Mouse (Mus musculus): ENCODE results near the gene Gucd1. TPM values are rescaled to one million over a fixed set of nuclear protein-coding genes. Genes with fewer than 3 reads are reported as not detected.
"Not testable (repeated sequence)": the region's sequence is repeated elsewhere in the genome, so short reads cannot be mapped to it uniquely, and the experiment has no call there.

Gene Gucd1
- polyA plus RNA-seq, 1 experiment from 2014 or later, result 32.8 TPM

DNA sequence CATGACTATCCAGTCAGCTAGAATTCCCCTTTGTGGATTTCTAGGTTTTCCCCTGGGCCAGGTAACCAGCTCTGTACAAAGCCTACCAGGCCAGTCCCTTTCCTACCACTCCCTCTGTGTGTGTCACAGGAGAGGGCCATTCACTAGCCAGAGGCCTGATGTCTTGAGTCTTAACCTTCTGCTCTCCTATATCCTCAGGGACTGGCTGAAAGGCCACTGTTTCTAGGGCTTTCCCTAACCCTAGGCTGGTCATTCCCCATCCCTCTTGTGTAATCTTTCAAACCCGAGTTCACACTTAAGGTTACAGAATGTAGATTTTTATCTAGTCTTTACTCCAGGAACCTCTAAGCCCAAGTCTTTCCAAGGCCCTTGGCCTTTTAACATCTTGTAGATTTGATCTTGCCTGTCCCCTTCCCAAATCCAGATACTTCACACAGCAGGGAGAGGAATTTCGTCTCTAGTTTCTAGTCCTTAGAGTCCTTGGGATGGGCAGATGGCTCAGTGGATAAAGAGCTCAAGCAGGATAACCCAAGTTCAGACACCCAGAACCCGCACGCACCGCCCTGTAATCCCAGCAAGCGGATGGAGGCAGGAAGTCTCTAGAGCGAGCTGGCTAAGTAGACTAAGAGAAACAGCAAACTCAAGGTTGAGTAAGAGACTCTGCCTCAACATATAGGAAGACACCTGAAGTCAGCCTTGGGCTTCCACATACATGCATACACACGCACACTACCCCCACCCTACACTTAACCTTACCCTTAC is 4.3 kb downstream of the Gucd1 start:
- 86% methylated on average over 8 of the region's 8 CpGs for WGBS
- H3K27me3 ChIP-seq (ENCODE audit: control insufficient read depth, insufficient read depth, low read length), result no peaks in the 10 kb centered on the region
- H3K9me3 ChIP-seq (ENCODE audit: control insufficient read depth, low read length), result no peaks in the 10 kb centered on the region
- H3K4me2 ChIP-seq (ENCODE audit: low read length), result no peak overlapping the region
- peaks cover 5 to 19% of the 10 kb centered on the region in 2 experiments; a peak in 3 of 4 replicates for H3K4me1 ChIP-seq (ENCODE audit: control insufficient read depth in 2 of 2, insufficient read depth in 2 of 2, low read length in 2 of 2)
- peaks cover 39% of the 10 kb centered on the region for H3K36me3 ChIP-seq (ENCODE audit: control insufficient read depth, insufficient read depth, low read length)
- ATAC-seq (ENCODE audit: insufficient number of reproducible peaks, insufficient read depth, low FRiP score, low read depth), result no peak
- no peak overlapping the region for H3K4me3 ChIP-seq (ENCODE audit: control insufficient read depth in 1 of 2, insufficient read depth in 1 of 2, low read depth in 1 of 2, low read length in 2 of 2)
- H3K27ac ChIP-seq (replicated peaks in 1 of 2; ENCODE audit: control insufficient read depth in 1 of 2, insufficient read depth in 1 of 2, low read depth in 2 of 2, low read length in 2 of 2), result no peak overlapping the region
- H3K9ac ChIP-seq (ENCODE audit: low read length), result no peak overlapping the region

DNA sequence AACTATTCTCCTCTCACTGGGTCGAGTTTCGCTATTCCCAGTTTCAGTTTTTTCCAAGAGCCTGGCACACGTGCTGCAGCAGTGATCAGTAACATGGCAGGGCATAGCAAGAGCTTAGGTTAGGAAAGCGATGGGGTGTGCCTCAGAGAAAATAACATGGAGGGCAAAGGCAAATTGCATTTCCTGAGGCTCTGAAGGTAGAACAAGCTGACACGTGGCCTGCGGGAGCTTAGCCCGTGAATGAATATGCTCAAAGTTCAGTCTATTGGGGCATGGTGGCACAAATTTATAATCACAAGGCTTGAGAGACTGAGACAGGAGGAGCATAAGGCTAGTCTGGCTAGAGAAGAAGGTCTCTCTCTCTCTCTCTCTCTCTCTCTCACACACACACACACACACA is 5.0 kb downstream of the Gucd1 start:
- 86% methylated on average over 7 of the region's 7 CpGs for WGBS
- no peak overlapping the region for H3K4me2 ChIP-seq (ENCODE audit: low read length)
- no peak overlapping the region for H3K4me3 ChIP-seq (ENCODE audit: control insufficient read depth in 1 of 2, insufficient read depth in 1 of 2, low read depth in 1 of 2, low read length in 2 of 2)
- H3K27me3 ChIP-seq (ENCODE audit: control insufficient read depth, insufficient read depth, low read length), result no peaks in the 10 kb centered on the region
- peaks cover 5 to 19% of the 10 kb centered on the region in 2 experiments; a peak in 3 of 4 replicates for H3K4me1 ChIP-seq (ENCODE audit: control insufficient read depth in 2 of 2, insufficient read depth in 2 of 2, low read length in 2 of 2)
- H3K9ac ChIP-seq (ENCODE audit: low read length), result no peak overlapping the region
- H3K9me3 ChIP-seq (ENCODE audit: control insufficient read depth, low read length), result no peaks in the 10 kb centered on the region
- no peak for ATAC-seq (ENCODE audit: insufficient number of reproducible peaks, insufficient read depth, low FRiP score, low read depth)
- H3K27ac ChIP-seq (replicated peaks in 1 of 2; ENCODE audit: control insufficient read depth in 1 of 2, insufficient read depth in 1 of 2, low read depth in 2 of 2, low read length in 2 of 2), result no peak overlapping the region
- peaks cover 46% of the 10 kb centered on the region for H3K36me3 ChIP-seq (ENCODE audit: control insufficient read depth, insufficient read depth, low read length)

DNA sequence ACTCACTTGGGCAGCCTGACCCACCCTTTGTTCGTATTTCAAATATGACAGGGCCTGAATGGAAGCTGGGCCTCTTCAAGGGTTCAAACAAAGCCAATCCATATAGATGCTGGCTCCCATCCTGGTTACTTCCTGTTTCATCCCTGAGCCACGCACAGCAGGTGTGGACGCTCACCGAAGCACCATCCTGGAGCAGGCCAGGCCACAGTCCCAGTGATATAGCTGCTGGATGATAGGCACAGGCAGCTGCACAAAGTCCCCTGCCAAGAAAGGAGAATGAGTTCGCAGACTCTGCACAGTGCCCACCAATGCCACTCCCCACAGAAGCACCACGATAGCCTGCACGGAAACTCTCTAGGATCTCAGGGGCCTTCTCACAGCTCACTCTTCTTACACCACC is 5.9 kb downstream of the Gucd1 start:
- Histone ChIP-seq H3K4me1 (ENCODE audit: control insufficient read depth in 2 of 2, insufficient read depth in 2 of 2, low read length in 2 of 2) (peaks cover 5 to 19% of the 10 kb centered on the region in 2 experiments; a peak in 3 of 4 replicates), H3K4me2 (ENCODE audit: low read length) (no peak overlapping the region), H3K9ac (ENCODE audit: low read length) (no peak overlapping the region), H3K36me3 (ENCODE audit: control insufficient read depth, insufficient read depth, low read length) (peaks cover 55% of the 10 kb centered on the region), H3K27ac (replicated peaks in 1 of 2; ENCODE audit: control insufficient read depth in 1 of 2, insufficient read depth in 1 of 2, low read depth in 2 of 2, low read length in 2 of 2) (no peak overlapping the region), H3K9me3 (ENCODE audit: control insufficient read depth, low read length) (no peaks in the 10 kb centered on the region), H3K4me3 (ENCODE audit: control insufficient read depth in 1 of 2, insufficient read depth in 1 of 2, low read depth in 1 of 2, low read length in 2 of 2) (no peak overlapping the region), H3K27me3 (ENCODE audit: control insufficient read depth, insufficient read depth, low read length) (no peaks in the 10 kb centered on the region)
- ATAC-seq (ENCODE audit: insufficient number of reproducible peaks, insufficient read depth, low FRiP score, low read depth), result no peak
- WGBS, result 92% methylated on average over 7 of the region's 7 CpGs

DNA sequence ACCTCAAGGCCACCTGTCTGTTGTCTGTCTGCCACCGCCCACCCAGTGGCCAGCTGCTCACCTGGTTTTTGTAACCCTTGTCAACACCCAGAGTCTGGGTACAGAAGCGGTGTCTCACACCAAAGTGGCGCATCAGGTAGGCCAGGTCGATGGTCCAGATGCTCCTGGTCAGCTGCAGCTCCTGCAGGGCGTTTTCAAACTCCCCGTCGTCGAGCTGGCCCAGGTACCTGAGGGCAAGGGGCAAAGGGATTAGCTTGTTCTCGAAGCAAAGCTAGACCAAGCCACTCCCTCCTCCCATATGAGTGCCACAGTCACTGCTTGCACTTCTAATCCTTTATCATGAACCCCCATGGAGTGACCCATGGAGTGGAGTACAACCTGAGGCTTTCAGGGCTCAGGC is 6.7 kb downstream of the Gucd1 start:
- Histone ChIP-seq H3K27me3 (ENCODE audit: control insufficient read depth, insufficient read depth, low read length) (no peaks in the 10 kb centered on the region), H3K4me2 (ENCODE audit: low read length) (no peak overlapping the region), H3K4me1 (ENCODE audit: control insufficient read depth in 2 of 2, insufficient read depth in 2 of 2, low read length in 2 of 2) (peaks cover 2 to 15% of the 10 kb centered on the region in 2 experiments; a peak in 2 of 4 replicates), H3K36me3 (ENCODE audit: control insufficient read depth, insufficient read depth, low read length) (peaks cover 63% of the 10 kb centered on the region), H3K9ac (ENCODE audit: low read length) (no peak overlapping the region), H3K9me3 (ENCODE audit: control insufficient read depth, low read length) (no peaks in the 10 kb centered on the region), H3K4me3 (ENCODE audit: control insufficient read depth in 1 of 2, insufficient read depth in 1 of 2, low read depth in 1 of 2, low read length in 2 of 2) (no peak overlapping the region), H3K27ac (replicated peaks in 1 of 2; ENCODE audit: control insufficient read depth in 1 of 2, insufficient read depth in 1 of 2, low read depth in 2 of 2, low read length in 2 of 2) (no peak overlapping the region)
- 77% methylated on average over 9 of the region's 9 CpGs for WGBS
- ATAC-seq (ENCODE audit: insufficient number of reproducible peaks, insufficient read depth, low FRiP score, low read depth), result no peak

DNA sequence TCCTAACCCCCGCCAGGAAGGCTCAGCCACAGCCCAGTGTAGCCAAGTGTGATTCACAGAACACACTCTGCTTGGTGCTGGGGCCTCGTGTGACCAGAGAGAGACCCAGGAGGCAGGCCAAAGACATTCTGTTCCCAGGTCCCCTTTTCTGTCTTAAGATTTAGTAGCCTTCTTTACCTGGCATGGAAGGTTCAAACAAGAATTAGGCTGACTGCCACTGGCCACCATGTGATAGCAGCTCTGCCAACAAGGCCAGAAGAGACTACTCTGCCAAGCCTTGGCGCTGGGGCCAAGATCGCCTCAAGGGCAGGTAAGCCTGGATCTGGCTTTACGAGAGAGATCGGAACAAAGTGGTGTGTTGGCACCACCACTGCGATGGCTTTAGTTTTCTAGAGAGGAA is 7.3 kb downstream of the Gucd1 start:
- peaks cover 63% of the 10 kb centered on the region for H3K36me3 ChIP-seq (ENCODE audit: control insufficient read depth, insufficient read depth, low read length)
- H3K27me3 ChIP-seq (ENCODE audit: control insufficient read depth, insufficient read depth, low read length), result no peaks in the 10 kb centered on the region
- H3K27ac ChIP-seq (replicated peaks in 1 of 2; ENCODE audit: control insufficient read depth in 1 of 2, insufficient read depth in 1 of 2, low read depth in 2 of 2, low read length in 2 of 2), result no peak overlapping the region
- no peak overlapping the region for H3K9ac ChIP-seq (ENCODE audit: low read length)
- 92% methylated on average over 7 of the region's 7 CpGs for WGBS
- peaks cover 2 to 9% of the 10 kb centered on the region in 2 experiments; a peak in 2 of 4 replicates for H3K4me1 ChIP-seq (ENCODE audit: control insufficient read depth in 2 of 2, insufficient read depth in 2 of 2, low read length in 2 of 2)
- H3K4me2 ChIP-seq (ENCODE audit: low read length), result no peak overlapping the region
- no peak for ATAC-seq (ENCODE audit: insufficient number of reproducible peaks, insufficient read depth, low FRiP score, low read depth)
- no peaks in the 10 kb centered on the region for H3K9me3 ChIP-seq (ENCODE audit: control insufficient read depth, low read length)
- H3K4me3 ChIP-seq (ENCODE audit: control insufficient read depth in 1 of 2, insufficient read depth in 1 of 2, low read depth in 1 of 2, low read length in 2 of 2), result no peak overlapping the region

DNA sequence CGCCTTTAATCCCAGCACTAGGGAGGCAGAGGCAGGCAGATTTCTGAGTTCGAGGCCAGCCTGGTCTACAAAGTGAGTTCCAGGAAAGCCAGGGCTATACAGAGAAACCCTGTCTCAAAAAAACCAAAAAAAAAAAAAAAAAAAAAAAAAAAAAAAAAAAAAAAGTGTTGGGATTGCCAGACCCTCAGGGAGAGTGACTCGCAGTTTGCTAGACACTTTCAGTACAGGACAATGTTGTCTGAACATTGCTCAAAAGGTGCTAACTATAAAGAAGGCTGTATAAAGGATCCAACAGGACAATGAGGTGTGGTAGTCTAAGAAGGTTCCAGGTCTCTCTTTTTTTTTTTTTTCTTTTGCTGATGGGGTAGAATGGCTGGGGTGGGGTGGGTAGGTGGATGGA is 11.8 kb downstream of the Gucd1 start:
- H3K36me3 ChIP-seq (ENCODE audit: control insufficient read depth, insufficient read depth, low read length), result peaks cover 54% of the 10 kb centered on the region
- H3K4me3 ChIP-seq (ENCODE audit: control insufficient read depth in 1 of 2, insufficient read depth in 1 of 2, low read depth in 1 of 2, low read length in 2 of 2); H3K4me1 ChIP-seq (ENCODE audit: control insufficient read depth in 2 of 2, insufficient read depth in 2 of 2, low read length in 2 of 2); H3K27ac ChIP-seq (replicated peaks in 1 of 2; ENCODE audit: control insufficient read depth in 1 of 2, insufficient read depth in 1 of 2, low read depth in 2 of 2, low read length in 2 of 2); H3K9me3 ChIP-seq (ENCODE audit: control insufficient read depth, low read length); H3K27me3 ChIP-seq (ENCODE audit: control insufficient read depth, insufficient read depth, low read length); H3K9ac ChIP-seq (ENCODE audit: low read length); ATAC-seq (ENCODE audit: insufficient number of reproducible peaks, insufficient read depth, low FRiP score, low read depth); H3K4me2 ChIP-seq (ENCODE audit: low read length): not testable (repeated sequence)
- WGBS, result 86% methylated on average over 3 of the region's 3 CpGs

DNA sequence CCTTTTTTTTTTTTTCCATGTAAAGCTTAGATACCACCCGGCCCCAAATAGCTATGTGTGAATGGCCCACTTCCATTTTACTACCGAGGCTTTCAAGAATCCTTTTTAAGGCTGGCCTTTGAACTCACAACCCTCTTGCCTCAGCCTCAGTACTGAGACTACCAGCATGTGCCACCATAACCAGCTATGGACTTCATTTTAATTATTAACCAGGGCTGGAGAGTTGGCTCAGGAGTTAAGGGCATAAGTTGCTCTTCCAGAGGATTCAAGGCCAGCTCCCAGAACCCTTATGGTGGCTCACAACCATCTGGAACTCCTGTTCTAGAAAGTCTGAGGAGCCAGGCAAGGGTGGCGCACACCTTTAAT is 12.7 kb downstream of the Gucd1 start:
- peaks cover 0 to 1% of the 10 kb centered on the region in 2 experiments; a peak in 1 of 4 replicates for H3K4me1 ChIP-seq (ENCODE audit: control insufficient read depth in 2 of 2, insufficient read depth in 2 of 2, low read length in 2 of 2)
- no peak overlapping the region for H3K4me3 ChIP-seq (ENCODE audit: control insufficient read depth in 1 of 2, insufficient read depth in 1 of 2, low read depth in 1 of 2, low read length in 2 of 2)
- no peak overlapping the region for H3K27ac ChIP-seq (replicated peaks in 1 of 2; ENCODE audit: control insufficient read depth in 1 of 2, insufficient read depth in 1 of 2, low read depth in 2 of 2, low read length in 2 of 2)
- H3K27me3 ChIP-seq (ENCODE audit: control insufficient read depth, insufficient read depth, low read length), result no peaks in the 10 kb centered on the region
- no peak for ATAC-seq (ENCODE audit: insufficient number of reproducible peaks, insufficient read depth, low FRiP score, low read depth)
- 73% methylated on average over 3 of the region's 3 CpGs for WGBS
- no peaks in the 10 kb centered on the region for H3K9me3 ChIP-seq (ENCODE audit: control insufficient read depth, low read length)
- H3K36me3 ChIP-seq (ENCODE audit: control insufficient read depth, insufficient read depth, low read length), result peaks cover 46% of the 10 kb centered on the region
- no peak overlapping the region for H3K9ac ChIP-seq (ENCODE audit: low read length)
- no peak overlapping the region for H3K4me2 ChIP-seq (ENCODE audit: low read length)

Data from heart, embryonic 14.5 days (tissue).